Mouse (Mus musculus) thymus, adult 2 months (tissue): ENCODE measurements around the gene Elmo3. TPM values are rescaled to one million over a fixed set of nuclear protein-coding genes. Genes with fewer than 3 reads are reported as not detected.

Experiments used
- DNase-seq: peaks from one replicate; pipeline ENCODE4 v3.0.0; 2021
- H3K27ac ChIP-seq: fragments of 200-500 bp; 2 replicates; pipeline ENCODE4 v1.5.1; 2012; ENCODE audit warnings: low read length, control low read depth; ENCODE audit not compliant: control insufficient read depth, insufficient read depth
- H3K27me3 ChIP-seq: fragments of 200-500 bp; 2 replicates; pipeline ENCODE4 v1.6.1; 2012; ENCODE audit warnings: mild to moderate bottlenecking, low read length, moderate library complexity, mixed read lengths; ENCODE audit not compliant: control insufficient read depth, insufficient read depth
- H3K36me3 ChIP-seq: fragments of 200-500 bp; 2 replicates; pipeline ENCODE4 v1.6.1; 2012; ENCODE audit warnings: mild to moderate bottlenecking, low read length, moderate library complexity; ENCODE audit not compliant: control insufficient read depth, insufficient read depth
- H3K4me1 ChIP-seq: fragments of 200-500 bp; replicated peaks from 2 replicates; pipeline ENCODE4 v1.6.1; 2012; ENCODE audit warnings: low read length; ENCODE audit not compliant: control insufficient read depth, insufficient read depth
- H3K4me3 ChIP-seq: fragments of 200-500 bp; 2 replicates; pipeline ENCODE4 v1.5.1; 2012; ENCODE audit warnings: mild to moderate bottlenecking, low read length, control low read depth, moderate library complexity; ENCODE audit not compliant: control insufficient read depth, insufficient read depth
- CTCF ChIP-seq: fragments of 200-500 bp; IDR thresholded peaks from 2 replicates; pipeline ENCODE4 v1.5.1; 2012; ENCODE audit warnings: mild to moderate bottlenecking, control low read depth, low read length, moderate library complexity, borderline replicate concordance; ENCODE audit not compliant: control insufficient read depth, poor library complexity, insufficient read depth; ENCODE audit errors: extremely low read depth
- POLR2A ChIP-seq: fragments of 200-500 bp; IDR thresholded peaks from 2 replicates; pipeline ENCODE4 v1.6.1; 2012; ENCODE audit warnings: mild to moderate bottlenecking, low read length, control low read depth, moderate library complexity; ENCODE audit not compliant: control insufficient read depth, poor library complexity, insufficient read depth; ENCODE audit errors: extremely low read depth
- WGBS: fragments of 180-500 bp; shearing (Covaris S2); methylation state at CpG from one replicate; pipeline ENCODE4 v1.1.7; 2018; 5-methylcytosine and 5-hydroxymethylcytosine counted together
- polyA plus RNA-seq: library from polyadenylated mRNA; depleted of rRNA; stranded (reverse); fragments of >200 nt; gene quantifications from 2 replicates; pipeline ENCODE4 v1.2.3, GENCODE M21; 2012; rRNA removed

The Elmo3 gene
- 28.9 and 39.1 TPM in 2 replicates for polyA plus RNA-seq

DNA sequence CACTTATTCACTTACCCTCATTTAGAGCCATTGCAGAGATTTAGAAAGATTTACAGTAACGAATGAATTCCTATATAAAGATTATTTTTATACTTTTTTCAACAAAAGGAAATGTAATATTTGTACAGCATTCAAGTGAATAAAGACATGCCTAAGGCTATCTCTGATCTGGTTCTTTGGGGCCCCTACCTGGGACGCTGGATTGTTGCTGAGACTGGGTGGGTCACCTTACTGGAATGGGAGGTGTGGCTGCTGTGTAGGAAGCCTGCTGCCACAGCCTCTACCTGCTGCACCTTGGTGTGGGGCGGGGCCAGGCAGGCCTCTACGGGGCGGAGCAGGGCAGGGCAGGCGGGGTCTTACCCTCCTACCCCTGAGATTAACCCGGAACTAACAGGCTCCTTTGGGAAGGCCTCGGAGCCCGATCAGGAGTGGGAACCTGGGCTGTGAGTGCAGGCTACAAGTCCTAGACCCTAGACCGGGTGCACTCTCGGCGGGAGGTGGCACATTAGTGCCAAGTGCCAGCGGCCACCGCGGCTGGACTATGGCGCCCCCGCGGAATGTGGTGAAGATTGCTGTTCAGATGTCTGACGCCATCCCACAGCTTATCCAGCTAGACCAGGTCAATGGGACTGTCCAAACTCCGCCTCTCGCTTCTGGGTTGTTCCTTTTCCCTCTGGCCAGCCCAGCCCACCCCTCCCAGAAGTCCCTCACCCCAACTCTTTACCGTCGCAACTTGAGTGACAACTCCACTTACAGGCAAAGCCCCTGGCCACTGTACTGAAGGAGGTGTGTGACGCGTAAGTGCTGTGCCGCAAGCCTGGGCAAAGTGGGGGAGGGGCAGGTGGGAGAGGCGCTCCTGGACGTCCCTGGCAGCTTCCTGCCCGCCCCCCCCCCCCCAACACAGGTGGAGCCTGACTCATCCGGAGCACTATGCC, at the start of gene Elmo3:
Gene Elmo3, plus strand, starts transcription at position 391 of the 935 bp plus-strand sequence.
- Histone ChIP-seq H3K27me3 (no peaks in the 10 kb centered on the region), H3K36me3 (peaks cover 30% of the 10 kb centered on the region), H3K4me1 (peaks cover 45% of the 10 kb centered on the region), H3K4me3 (peak within 1 kb of the TSS; percentile 34), H3K27ac (peak within 1 kb of the TSS; percentile 53; the same call in 1 of the 2 replicates)
- peak; percentile 63 for DNase-seq
- 23% methylated on average over 28 of the region's 30 CpGs for WGBS
- TF ChIP-seq POLR2A: no peak
- no peak for TF ChIP-seq CTCF

DNA sequence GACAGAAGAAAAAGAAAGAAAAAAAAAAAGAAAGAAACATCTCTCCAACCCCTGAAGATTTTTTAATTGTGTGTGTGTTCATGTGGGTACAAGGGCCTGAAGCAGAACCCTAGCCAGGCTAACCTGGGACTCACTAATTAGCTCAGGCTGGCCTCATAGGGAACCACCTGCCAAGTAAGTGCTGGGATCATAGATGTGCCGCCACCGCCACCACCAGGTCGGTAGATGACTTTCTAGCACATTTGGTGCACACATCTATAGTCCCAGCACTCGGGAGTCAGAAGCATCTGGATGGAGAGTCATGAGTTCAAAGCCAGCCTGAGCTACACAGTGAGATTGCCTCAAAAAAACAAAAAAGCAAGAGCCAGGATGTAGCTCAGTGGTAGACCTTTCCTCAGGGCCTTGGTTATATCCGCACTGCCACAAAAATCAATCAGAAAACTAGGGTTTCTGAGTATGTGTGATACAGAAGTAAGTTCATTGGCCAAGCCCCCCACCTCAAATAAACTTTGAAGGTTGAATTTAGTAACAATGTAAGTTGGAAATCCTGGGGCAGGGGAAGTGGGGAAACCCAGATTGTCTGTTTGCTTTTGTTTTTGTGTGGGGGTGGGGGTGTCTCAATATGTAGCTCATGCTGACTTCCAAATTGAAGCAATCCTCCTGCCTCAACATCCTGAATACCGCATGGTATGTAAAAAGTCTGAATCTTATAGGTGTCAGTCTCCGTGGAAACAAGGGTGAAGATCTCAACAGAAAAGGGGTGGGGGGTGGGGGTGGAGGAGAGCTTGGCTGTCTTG, 47.9 kb upstream of the Elmo3 start:
- H3K4me3 ChIP-seq: no peak overlapping the region
- peaks cover 29% of the 10 kb centered on the region for H3K4me1 ChIP-seq
- no peak overlapping the region for H3K27ac ChIP-seq
- no peak for TF ChIP-seq POLR2A
- no peak for TF ChIP-seq CTCF
- no peaks in the 10 kb centered on the region for H3K36me3 ChIP-seq
- no peak for DNase-seq
- WGBS: 92% methylated on average over 7 of the region's 7 CpGs
- H3K27me3 ChIP-seq: no peaks in the 10 kb centered on the region

DNA sequence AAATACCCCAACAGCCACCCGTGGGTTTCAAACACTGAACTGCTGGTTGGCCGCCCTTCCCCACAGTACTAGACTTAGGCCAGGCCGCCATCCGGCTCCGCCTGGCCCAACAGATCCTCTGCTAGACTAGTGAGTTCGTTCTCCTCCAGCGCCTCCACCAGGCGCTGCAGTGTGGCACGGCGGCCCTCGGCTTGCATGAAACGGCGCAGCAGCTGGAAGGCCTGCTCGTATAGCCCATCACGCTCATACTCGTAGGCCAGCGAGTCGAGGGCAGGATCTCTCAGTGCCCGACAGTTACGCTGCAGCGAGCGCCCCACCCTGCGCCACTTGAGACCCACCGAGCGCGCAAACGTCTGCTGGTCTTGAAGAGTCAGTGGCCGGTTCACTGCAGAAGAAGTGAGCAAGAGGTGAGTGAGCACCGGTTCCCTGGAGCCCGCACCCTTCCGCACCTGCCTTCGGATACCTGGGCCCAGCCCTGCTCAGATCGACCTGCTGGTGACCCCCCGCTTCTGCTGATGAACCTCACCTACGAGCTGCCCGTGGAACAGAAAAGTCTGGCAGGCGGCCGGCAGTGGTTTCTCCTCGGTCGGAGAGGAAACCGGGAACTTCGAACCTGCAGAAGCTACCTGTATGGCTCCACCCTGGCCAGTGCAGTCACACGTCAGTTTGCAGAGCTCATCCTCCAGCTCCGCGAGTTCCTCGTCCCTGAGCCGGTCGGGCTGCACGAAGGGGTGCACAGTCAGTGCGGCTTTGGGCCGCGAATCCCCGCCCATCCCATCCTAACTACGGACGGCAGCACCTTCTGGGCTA, 46.3 kb upstream of the Elmo3 start:
- Histone ChIP-seq H3K4me3 (peak overlapping the region; percentile 38), H3K36me3 (no peaks in the 10 kb centered on the region), H3K4me1 (peaks cover 35% of the 10 kb centered on the region), H3K27ac (no peak overlapping the region), H3K27me3 (no peaks in the 10 kb centered on the region)
- no peak for DNase-seq
- 60% methylated on average over 55 of the region's 55 CpGs for whole genome bisulfite sequencing
- TF ChIP-seq POLR2A (no peak), CTCF (no peak)

DNA sequence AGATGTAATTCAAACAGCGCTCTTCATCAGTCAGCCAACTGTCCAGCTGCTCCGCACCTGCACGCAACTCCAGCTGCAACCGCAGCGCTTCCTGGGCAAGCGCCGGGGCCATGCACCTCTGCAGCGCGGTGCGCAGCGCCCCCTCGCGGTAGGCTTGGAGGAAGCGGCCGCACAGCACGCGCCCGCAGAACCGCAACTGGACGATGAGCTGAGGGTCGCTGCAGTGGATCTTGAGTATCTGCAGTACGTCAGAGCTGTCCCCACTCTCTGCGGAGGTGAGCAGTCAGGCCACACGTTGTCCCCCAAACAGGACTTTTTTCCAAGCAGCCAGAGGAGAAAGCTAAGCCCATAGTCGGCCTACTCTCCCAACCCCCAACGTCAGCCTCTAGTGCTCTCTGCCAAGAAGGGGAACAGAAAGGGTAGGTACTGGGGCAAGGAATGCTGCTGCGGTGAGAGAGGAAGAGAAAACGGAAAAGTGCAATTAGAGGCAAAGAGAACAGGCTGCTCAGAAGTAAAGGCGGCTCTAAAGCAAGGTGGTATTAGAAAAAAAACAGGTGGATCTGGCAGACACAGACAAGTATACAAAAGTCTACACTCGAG, 45.6 kb upstream of the Elmo3 start:
- no peaks in the 10 kb centered on the region for H3K36me3 ChIP-seq
- WGBS: 1% methylated on average over 30 of the region's 30 CpGs
- peaks cover 31% of the 10 kb centered on the region for H3K4me1 ChIP-seq
- H3K27ac ChIP-seq: no peak overlapping the region
- peak overlapping the region; percentile 38 for H3K4me3 ChIP-seq
- H3K27me3 ChIP-seq: no peaks in the 10 kb centered on the region
- TF ChIP-seq POLR2A (no peak), CTCF (peak; percentile 100)
- DNase-seq: peak; percentile 75

DNA sequence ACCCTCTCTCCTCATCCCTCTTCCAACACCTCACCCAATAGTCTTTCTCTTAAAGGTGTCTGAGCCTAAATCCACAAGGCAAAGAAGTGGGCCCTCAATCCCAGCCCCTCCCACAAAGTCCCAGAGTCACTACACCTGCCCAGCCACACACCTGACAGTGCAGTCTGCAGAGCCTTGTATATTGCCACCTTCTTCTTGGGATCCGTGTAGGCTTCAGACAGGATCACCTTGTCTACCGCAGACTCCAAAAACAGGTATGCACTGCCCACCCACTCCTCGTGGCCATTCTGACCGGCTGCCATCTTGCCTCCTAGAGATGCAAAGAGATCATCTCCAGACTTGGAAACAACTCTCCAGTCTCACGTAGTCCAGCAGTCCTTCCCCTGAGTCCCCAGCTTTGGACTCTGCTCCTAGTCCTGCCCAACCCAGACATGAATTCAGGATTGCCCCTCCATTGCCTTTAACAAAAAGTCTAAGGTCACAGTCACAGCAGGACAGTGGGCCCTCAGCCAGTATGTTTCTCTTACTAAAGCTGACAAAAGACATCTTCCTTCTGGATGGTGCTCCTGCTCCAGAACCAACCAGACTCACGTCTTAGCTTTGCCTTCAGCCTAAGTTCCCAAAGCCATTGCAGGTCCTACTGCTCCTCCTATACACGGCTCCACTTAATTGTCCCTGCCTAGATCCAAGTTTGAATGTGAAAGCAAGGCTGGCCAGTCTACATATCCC, 44.9 kb upstream of the Elmo3 start:
- DNase-seq: no peak
- Histone ChIP-seq H3K27me3 (no peaks in the 10 kb centered on the region), H3K4me1 (peaks cover 26% of the 10 kb centered on the region), H3K27ac (no peak overlapping the region), H3K36me3 (no peaks in the 10 kb centered on the region), H3K4me3 (no peak overlapping the region)
- 87% methylated on average over 7 of the region's 7 CpGs for WGBS
- TF ChIP-seq CTCF: no peak
- no peak for TF ChIP-seq POLR2A
